Mouse (Mus musculus) R1 (cell line): ENCODE results near the gene Klhl12.
"Not testable (repeated sequence)": the region's sequence is repeated elsewhere in the genome, so short reads cannot be mapped to it uniquely, and the experiment has no call there.

ENCODE experiments used
- DNase-seq: peaks from one replicate; pipeline ENCODE4 v3.0.0-alpha.2; 2018; ENCODE audit warnings: low read depth, low spot score

The Klhl12 gene

DNA sequence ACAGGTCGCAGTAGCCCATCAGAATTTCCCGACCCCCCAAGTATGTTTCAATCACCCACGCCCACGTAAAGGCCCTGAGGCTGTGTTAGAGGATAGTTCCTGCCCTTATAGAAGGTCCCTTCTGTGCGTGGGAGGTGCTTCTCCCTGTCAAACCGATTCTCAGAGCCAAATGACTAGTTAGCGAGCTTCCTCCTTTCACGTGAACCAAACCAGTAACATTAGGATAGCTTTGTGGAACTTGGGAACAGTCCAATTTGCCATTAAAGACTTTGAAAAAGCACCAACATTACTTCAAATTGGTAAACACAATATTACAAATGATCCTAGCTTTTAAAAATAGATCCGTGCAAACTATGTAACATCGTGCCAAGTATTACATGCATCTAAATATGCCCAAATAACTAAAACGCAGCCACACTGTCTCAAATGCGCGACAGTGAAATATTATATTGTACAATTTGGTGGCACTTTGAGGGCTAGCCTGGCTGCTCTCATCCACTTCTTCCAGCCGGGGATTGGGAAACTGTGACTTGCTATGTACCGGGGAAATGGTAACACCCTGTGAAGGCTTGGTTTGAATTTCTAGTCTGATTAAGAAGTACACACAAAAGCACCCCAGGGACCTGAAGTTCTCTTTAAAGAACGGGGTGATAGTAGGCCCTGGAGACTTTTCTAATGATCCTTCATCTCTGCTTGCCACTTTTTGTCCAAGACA is 58.7 kb downstream of the Klhl12 start:
- DNase-seq = no peak

DNA sequence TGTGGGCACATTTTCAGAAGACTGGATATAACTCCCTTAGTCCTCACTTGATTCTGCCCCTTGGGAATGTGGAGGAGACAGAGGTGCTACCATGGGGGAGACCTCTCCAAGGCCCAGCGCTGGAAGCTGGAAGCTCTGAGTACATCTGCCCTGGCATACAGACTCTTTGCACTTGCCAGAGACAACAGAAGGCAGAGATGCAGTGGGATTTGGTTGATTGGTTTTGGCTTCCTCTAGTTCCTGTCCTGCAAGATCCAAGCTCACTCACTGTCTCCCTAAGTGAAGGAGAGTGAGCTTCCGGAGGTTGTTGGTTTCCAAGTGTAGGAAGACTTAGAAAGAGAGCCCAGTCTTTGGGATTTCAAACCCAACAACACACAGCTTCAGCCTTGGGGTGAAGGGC is 60.6 kb downstream of the Klhl12 start:
- DNase-seq = no peak

DNA sequence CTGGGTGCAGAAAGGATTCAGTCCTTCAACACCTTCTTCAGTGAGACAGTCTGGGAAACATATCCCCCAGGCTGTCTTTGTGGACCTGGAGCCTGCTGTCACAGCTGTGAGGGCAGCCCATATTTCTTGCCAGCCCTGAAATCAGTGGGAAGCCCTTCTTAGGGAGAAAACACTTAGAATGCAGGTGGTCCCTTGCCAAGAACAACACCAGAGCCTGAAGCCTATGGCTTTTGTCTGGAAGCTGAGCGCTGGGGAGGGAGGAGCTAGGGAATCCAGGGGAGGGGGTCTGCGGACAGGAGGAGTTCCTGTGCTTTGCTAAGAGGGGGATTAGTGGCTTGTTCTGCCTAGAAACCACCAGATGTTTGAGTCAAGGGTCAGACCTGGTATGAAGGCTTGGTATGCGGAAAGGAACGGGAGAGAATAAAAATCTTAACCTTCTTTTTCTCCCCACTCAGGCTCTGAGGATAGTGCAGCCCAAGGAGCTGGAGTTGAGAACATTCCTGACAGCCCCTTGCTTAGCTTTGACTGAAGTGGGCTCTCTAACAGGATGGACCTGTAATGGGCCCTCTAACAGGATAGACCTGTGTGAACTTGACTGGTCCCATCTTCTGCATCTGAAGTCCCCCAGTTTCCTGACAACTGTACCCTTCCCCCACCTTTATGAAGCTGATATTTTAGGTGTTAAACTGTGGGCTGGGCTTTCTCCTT is 61.3 kb downstream of the Klhl12 start:
- DNase-seq = peak; percentile 30

DNA sequence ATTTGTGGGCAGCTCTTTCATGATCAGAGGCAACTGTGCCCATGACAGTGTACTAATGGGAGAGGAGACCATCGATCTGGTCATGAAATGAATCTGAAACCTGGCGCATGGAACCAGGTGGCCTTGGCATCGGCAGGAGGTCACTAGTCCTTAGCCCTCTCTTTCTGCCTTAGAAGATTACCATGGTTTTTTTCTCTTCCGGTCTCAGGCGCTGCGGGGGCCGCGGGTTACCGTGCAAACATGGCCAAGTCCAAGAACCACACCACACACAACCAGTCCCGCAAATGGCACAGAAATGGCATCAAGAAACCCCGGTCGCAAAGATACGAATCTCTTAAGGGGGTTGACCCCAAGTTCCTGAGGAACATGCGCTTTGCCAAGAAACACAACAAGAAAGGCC is 62.5 kb downstream of the Klhl12 start:
- not testable (repeated sequence) for DNase-seq

DNA sequence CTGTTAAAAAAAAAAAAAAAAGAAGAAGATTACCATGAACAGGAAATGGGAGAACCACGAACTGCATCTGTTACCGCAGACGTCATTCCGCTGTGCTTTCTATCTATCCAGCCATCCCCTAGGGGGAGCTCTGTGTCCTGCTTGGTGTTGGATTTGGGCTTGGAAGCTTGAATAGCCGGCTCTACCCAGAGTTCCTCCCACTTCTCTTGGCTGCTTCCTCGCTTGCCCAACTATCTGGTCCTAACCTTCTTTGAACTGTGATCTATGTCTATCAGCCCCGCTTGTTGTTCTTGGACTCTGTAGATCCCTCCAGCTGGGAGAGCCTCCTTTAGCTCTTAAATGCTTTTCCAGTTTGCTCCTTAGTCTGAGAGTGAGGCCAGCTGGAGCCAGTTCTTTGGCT is 63.3 kb downstream of the Klhl12 start:
- peak; percentile 96 for DNase-seq

DNA sequence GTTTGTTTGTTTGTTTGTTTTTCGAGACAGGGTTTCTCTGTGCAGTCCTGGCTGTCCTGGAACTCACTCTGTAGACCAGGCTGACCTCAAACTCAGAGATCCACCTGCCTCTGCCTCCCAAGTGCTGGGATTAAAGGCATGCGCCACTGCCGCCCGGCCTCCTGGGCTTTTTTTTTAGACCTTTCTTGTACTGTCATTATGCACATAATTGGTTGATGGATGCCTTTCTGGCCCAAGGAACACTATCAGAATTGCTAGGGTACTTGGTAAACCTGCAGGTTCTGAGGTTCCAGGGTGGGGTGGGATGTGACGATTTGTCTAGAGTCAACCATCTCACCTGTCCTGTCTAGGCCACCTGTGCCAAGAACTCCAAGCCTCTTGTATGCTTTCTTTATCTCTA is 63.9 kb downstream of the Klhl12 start:
- DNase-seq = not testable (repeated sequence)

DNA sequence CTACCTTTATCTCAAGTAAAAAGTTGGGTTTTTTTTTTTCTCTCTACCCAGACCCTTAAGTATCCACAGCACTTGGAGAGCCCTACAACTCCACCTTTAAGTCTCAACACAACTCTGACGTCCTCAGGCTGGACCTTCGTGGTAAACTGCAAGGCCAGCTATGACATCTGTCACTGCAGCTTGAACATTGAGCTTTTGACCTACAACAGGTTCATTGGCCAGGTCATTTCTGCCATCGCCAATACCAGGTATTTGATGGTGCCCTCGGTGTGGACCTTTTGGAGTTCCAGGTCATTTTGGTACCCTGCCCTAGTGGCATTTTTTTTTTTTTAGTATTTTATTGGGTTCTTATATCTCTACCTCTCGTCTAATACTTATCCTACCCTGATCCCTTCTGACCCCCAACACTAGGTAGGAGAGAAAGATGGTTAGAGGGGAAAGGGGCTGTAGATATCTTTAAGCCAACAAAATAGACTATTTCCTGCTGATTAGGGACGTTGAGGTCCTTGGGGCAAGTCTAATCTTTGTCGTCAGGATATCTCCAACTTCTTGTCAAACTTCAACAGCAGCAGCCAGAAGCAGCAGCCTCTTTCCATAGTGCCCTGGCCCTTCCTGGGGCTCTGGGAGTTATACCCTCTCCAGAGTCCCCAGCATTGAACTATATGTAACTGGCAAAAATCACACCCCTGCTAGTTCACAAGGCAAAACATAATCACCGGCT is 64.8 kb downstream of the Klhl12 start:
- no peak for DNase-seq

DNA sequence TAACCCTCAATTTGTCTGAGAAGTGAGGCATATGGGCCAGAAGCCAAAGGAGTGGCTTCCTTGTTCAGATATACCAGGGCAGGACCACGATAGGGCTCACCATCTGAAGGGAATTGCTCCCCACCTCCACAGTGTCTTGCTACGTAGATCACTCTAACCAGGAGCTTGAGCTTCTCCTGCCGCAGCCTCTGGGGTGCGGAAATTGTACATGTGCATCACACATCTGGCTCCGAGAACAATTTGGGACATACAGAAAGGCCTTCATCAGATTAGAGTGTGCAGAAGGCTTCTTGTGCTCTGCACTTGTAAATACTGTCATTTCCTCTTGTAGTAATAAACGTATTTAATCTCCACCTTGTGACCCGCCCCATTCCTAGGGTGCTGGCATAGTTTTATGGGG is 65.8 kb downstream of the Klhl12 start:
- no peak for DNase-seq

DNA sequence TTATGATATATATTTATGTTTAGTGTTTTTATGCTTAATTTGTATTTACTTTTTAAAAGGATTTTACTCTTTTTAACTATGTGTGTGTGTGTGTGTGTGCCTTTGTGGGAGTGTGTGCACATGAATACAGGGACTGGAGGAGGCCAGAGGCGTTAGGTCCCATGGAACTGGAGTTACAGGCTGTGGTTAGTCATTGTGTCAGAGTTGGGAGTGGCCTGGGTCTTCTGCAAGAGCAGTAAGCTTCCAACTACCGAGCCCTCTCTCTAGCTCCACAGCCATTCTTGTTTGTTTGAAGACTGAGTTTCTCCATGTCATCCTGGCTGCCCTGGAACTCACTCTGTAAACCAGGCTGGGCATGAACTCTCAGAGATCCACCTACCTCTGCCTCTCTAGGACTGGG is 67.0 kb downstream of the Klhl12 start:
- DNase-seq = no peak

DNA sequence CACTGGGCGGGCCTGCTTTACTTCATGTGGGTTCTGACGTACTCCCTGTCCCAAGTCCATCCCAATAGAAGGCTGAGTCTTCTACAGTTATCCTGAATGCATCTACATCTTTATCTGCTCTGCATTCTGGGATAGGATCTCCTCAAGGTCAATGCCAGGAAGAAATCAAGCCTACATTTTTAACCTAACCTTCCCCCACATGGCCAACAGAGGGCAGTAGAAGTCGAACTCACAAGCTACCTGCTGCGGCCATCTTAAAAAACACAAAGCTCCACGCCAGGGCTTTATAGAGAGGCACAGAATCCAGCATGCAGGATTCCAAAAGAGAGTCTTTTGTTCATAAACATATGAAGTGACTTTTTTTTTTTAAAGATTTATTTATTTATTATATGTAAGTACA is 69.1 kb downstream of the Klhl12 start:
- DNase-seq = peak; percentile 90

DNA sequence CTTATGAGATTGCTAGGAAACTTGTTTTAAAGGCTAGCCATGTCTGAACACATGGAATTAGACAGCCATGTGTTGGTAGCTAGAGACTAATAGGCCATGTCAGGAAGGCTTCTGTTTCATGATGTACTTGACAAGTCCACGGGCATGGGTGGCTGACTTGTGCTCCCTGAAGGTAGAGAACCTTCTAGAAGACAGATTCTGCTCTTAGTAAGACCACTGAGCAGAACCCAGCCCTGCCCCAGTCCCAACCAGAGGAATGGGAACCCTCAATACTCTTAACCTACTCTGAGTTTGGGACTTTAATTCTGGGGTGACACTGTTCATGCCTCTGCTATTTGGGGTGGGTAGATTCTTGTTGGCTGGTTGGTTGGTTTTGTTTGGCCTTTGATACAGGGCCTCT is 69.7 kb downstream of the Klhl12 start:
- DNase-seq = no peak

DNA sequence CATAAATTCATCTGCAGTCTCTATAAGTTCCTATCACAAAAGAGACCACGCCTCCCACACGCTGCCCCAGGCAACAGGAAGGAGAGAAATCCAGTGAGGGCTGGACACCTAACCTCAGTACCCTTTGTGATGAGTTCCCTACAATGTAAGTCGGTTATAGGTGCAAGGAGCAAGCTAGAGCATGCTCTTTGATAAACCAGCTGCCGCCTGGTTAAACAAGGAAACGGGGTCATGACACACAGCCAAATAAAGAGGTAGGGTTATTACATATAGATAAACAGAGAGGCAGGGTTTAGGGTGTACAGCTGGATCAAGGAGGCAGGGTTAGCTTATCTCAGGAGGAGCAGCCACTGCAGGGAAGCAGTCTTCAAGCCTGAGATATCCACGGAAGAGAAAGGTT is 71.4 kb downstream of the Klhl12 start:
- no peak for DNase-seq

DNA sequence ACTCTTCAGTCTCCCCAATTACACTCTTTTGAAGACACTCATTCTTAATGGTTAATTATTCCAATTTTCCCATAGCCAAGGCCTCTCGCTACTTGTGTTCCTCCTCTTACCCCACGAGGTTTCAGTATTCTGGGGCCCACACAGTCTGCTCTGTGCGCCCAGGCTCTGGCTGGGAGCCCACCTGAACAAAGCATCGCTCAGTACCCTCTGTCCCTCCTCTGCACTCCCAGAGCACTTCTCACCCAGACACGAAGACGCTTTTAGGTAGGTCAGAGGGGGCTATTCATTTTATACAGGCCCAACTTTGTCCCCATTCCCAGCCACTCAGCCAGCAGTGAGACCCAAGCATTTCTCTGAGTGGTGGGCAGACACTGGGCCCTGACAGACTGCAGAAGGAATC is 75.3 kb downstream of the Klhl12 start:
- no peak for DNase-seq

DNA sequence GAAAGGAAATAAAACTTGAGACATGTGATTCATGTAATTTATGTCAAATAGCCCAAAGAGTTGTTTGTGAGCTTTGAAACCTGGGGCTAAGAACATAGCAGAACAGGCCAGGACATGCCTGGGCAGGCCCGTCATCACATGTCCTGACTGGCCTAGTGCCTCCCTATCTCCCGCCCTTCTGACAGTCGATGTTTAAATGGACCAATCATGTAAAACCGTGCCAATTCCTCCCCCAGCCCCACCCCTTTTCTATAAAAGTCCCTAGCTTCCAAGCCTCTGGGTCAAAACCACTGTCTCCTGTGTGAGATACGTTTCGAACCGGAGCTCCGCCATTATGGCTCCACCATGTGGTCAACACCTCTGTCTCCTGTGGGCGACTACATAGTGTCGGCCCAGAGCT is 78.4 kb downstream of the Klhl12 start:
- DNase-seq = peak; percentile 67

DNA sequence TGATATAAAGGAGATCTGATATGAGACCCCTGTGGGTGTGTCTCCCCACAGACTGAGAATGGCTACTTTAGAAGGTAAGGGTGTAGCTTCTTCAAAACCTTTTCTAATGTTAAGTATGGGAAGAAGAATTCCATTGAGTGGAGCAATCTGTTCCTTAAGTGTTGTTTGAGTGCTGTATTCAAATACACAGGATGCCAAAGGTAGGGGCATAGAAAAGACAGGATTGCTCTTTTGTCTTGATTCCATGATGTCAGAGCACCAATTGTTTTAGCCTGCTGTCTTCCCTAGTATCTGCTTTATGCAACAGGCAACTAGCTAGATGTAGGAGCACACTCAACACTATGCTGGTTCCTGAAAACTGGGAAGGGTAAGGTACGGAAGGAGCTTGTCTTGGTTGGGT is 79.7 kb downstream of the Klhl12 start:
- DNase-seq = peak; percentile 98

DNA sequence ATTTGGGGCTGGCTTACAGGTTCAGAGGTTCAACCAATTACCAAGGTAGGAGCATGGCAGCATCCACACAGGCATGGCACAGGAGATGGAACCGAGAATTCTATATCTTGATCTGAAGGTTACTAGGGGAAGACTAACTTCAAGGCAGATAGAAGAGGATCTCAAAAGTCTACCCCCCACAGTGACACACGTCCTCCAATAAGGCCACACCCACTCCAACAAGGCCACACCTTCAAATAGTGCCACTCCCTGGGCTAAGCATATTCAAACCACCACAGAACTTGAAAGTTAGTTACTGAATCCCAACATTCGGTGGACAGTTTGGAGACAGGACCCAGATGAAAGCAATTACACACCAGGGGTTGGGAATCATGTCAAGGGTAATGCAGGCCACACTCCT is 80.2 kb downstream of the Klhl12 start:
- peak; percentile 88 for DNase-seq

DNA sequence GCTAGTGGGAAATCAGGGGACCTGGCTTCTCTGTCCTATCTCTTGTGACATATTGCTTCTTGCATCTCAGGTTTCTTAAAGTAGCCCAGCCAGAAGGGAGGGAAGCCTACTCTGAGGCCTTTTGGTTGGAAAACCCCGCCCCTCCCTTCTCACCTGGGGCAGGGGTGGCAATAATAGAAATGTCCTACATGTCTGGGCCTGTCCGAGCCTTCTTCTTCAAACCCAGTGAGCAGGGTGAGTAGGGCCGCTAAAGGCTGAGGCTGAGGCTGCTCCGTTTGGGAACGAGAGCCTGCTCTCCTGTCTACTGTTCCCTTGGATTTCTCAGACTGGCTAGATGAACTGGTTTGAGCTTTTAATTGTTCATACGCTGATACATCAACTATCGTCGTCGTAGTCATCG is 85.3 kb downstream of the Klhl12 start:
- no peak for DNase-seq
